Mouse (Mus musculus) erythroid progenitor cell, adult 5-6 weeks (primary cell): ENCODE data around the gene Pigu. TPM values are rescaled to one million over a fixed set of nuclear protein-coding genes. Genes with fewer than 3 reads are reported as not detected.
A peak's percentile ranks its signal among the peaks of the same experiment; 100 is the strongest.

Experiments
- ATAC-seq: replicated peaks from 2 replicates; pipeline ENCODE4 v1.8.0; 2016; ENCODE audit warnings: moderate number of reproducible peaks, mild to moderate bottlenecking, moderate TSS enrichment, inconsistent platforms; ENCODE audit not compliant: poor library complexity, low FRiP score, severe bottlenecking
- total RNA-seq, 2 experiments: library from RNA; stranded (forward) in 1 of 2; stranded (reverse) in 1 of 2; fragments of 150-400 nt in 1 of 2; fragments of 186-747, 209-891 nt in 1 of 2; gene quantifications; 2 replicates each; pipeline versions ENCODE4 v1.2.3 to v1.2.4; 2015 to 2017; ENCODE audit warnings: low replicate concordance in 2 of 2

Pigu gene
- total RNA-seq, 2 experiments from 2014 or later = 5.9 to 15.7 TPM

DNA sequence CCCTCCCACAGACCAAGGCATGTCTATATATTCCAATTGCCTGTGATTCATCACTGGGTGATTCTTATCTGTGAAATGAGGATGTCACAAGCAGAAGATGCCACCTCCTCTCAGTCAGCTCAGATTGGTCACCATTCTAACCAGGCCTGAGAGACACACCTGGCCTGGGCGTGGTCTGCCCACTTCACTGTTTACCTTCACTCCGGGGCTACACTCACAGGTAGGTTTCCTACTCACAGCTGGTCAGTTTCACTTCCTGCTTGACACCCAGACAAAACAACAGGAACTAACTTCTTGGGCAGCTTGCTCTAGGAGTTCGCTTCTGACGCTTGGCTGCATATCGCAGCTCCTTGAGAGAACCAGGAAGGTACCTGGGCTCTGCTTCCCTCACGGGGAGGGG lies 61.8 kb downstream of the Pigu start:
- no peak for ATAC-seq

- no peak for ATAC-seq
Measured at GRCm38 (mm10) chr2:155293946-155294345, 63.3 kb downstream of the Pigu start.

DNA sequence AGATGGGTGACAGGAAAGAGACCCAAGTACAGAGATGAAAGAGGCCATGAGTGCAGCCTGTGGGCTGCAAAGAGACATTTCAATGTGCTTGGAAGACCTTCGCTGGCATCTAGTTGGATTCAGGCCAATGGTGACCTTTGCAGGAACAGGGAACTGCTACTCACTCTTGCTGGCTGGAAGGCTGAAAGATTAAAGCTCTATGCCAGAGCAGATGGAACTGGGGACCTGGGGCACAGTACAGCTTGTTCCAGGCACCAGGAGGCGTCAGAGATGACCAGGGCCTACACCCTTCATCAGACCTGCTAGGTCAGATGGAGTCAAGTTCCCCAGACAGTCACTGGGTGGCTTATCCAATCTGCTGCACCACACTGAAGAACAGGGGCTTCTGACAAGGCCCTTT lies 63.8 kb downstream of the Pigu start:
- ATAC-seq = no peak

DNA sequence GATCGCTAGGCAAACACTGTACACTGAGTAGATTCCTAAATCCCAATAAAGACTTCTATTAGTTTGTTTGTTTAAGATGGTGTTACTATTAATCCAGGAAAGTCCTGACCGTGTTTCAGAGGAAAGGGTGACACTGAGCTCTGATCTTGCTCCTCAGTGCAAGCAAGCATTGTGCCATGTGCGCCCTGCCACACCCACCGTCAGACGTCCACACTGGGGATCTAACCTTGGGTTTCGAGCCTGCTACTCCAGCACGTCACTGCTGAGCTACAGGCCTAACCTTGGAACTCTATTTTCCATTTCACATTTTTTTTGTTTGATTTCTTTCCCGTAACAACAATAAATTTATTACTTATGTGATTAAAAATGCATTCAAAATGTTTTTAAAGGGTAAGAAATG lies 67.2 kb downstream of the Pigu start:
- no peak for ATAC-seq

- ATAC-seq = no peak
Measured at GRCm38 (mm10) chr2:155287456-155288250, 69.6 kb downstream of the Pigu start.

GRCm38 (mm10) chr2:155285744-155286143 lies 71.5 kb downstream of the Pigu start:
- ATAC-seq = no peak

DNA sequence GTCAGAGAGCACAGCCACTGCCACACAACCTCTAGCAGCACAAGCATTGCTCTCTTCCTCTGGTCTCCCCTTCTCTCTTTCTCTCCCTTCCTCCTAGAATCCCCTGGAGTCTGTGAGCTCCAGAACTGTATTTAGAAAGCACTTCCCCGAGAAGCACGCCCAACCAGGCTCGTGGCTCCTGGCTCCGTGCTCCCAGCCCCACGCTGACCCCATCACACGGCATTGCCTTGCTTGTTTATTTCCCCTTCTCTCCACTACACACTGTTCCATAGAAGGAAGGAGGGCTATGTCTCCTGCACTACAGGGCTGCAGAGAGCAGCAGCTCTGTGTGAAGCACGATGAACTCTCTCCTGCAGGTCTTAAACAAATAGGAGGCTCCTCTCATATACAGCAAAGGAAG lies 72.6 kb downstream of the Pigu start:
- ATAC-seq = no peak

DNA sequence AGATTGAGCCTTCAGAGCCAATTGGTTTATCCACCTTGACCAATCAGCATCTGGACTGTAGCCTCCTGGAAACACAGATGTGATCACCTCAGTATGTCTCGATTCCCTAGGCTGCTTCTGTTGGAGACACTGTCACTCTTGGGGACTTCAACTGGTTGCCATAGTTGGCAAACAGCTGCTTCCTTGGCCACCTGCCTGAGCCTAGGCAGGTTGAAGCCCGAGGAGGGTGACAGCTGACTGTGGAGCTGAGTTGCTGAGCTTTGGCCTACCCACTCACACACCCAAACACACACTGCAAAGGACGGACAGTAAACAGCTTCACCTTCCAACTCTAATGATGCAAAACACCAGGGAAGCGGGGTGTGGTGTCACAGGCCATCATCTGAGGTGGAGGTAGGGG lies 73.4 kb downstream of the Pigu start:
- ATAC-seq = no peak

- no peak for ATAC-seq
Measured at GRCm38 (mm10) chr2:155280116-155280515, 77.1 kb downstream of the Pigu start.

DNA sequence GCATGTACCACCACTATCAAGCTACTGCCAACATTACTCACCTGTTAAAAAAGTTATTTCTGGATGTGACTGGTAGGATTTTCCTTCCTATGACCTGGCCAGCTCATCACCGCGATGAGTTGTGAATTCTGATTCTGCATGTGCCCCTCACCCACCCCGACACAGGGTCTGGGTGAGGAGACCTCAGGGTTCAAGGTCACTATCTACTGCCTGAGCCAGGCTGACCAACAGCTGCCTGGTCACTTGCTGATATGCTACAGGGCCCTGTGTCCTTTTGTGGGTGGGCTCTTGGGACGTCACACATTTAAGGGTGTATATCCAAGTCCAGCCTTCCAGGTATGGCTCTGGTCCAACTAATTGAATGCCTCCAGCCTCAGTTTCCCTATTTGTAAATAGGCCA lies 78.1 kb downstream of the Pigu start:
- no peak for ATAC-seq

GRCm38 (mm10) chr2:155278361-155278760 lies 78.9 kb downstream of the Pigu start:
- no peak for ATAC-seq

DNA sequence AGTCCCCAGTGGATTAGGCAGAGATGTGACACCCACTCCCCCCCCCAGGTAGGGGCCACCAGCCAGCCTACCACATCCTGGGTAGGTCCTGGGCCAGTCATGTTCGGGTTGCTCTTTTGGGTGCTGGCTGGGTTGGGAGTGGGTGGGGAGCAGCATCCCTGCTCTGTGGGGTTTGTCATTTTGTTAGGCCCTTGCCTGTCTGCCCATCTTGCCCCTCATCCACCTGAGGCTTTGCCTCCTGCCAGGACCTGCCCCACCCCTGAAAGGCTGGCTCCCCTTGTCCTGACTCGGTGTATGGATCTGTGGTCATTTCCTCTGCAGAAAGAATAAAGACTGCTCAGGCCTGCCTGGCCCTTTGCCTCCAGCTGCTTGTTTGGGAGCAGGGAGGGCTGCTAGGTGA lies 79.5 kb downstream of the Pigu start:
- no peak for ATAC-seq

- ATAC-seq = peak; percentile 68
Measured at GRCm38 (mm10) chr2:155276621-155277175, 80.5 kb downstream of the Pigu start.

DNA sequence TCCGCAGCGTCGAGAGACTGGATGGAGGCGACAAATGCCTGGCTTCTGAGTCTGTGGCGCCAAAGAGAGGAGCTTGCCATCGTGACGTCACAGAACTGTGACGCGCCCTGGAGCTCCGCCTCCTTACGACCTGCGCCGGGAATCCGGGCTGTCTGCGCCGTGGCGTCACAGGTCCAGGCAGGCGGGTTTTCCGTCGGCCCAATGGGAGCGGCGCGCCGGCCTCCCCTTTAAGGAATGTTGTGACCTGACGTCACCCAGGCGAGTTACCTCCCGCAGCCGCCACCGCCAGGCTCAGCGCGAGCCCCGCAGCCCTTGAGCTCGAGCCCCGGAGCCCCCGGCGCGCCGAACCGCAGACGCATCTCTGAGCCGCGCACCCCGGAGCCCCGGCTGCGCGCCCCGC lies 81.0 kb downstream of the Pigu start, which contains the start of gene Map1lc3a:
Map1lc3a (plus strand) TSS at position 103 of the 400 bp plus-strand sequence.
- peak; percentile 81 for ATAC-seq

- no peak for ATAC-seq
Measured at GRCm38 (mm10) chr2:155273603-155274002, 83.6 kb downstream of the Pigu start.

DNA sequence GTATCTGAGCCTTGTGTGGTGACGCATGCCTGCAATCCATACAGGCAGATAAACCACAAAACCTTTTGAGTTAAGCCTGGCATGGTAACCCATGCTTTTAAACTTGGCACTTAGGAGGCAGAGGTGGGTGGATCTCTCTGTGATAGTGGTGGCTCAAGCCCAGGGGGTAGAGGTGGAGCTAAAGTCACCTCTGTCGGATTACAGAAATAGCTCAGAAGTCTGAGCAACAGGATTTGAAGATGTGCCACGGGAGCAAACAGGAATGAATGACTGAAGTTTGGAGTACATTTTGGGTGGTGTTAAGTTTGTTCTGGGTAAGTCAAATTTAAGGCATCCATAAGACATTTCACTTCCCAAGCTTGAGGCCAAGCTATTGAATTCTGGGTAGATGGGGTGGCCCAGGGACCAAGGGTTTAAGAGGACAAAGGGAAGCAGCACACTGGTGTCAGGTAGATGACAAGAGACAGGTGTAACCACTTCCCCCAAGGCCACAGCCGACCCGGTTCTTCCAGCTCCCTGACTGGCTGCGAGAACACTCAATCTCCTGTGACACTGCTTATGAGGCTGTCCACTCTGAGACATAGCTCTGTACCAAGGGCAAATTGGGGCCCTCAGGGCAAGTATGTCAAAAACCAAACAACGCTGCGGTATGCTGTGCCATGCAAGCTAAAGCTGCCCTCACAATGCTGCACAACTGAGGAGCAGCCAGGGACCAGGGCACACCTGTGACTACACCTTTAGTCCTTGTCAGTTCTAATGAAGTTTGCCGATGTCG lies 84.6 kb downstream of the Pigu start:
- no peak for ATAC-seq

DNA sequence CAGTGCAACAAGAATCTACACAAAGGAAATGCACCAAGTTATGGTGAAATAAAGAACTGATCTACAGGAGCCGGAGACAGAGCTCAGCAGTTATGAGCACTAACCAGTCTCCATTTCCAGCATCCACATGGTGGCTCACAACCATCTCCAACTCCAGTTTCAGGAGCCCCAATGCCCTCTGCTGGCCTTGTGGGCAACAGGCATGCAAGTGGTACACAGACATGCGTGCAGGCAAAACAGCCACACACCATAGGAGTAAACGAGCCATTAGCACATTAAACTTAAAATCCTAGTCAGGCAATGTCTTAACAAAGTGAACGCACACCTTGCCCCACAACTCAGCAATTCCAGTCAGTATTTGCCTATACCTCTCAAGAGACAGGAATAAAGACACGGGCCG lies 85.3 kb downstream of the Pigu start:
- ATAC-seq = no peak

DNA sequence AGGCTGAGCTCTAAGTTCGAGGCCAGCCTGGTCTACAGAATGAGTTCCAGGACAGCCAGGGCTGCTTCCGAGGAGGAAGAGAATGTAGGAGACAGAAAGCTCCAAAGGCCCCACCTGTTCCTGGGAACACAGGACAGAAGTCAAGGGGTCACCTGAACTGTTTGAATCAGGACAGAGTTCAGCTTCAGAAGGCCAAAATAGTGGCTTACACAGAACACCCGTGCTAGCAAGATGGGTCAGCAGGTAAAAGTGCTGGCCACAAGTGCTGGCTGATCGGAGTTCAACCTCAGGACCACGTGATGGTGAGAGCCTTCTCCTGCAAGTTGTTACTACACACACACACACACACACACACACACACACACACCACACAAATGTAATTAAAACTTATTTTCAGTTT lies 90.3 kb downstream of the Pigu start:
- ATAC-seq = no peak

GRCm38 (mm10) chr2:155265526-155265925 lies 91.7 kb downstream of the Pigu start:
- ATAC-seq = no peak

GRCm38 (mm10) chr2:155249588-155249987 lies 107.6 kb downstream of the Pigu start:
- no peak for ATAC-seq

- peak; percentile 46; the same call in 1 of the 2 replicates for ATAC-seq
Measured at GRCm38 (mm10) chr2:155248718-155249117, 108.5 kb downstream of the Pigu start.
